Mouse (Mus musculus) ES-E14 (cell line): Measurements from ENCODE around the gene Xylt1.

Experiments used
- HCFC1 ChIP-seq: IDR thresholded peaks from 2 replicates; pipeline ENCODE4 v1.6.1; 2012; ENCODE audit warnings: low read length, inconsistent platforms, borderline replicate concordance; ENCODE audit not compliant: insufficient read depth
- ZC3H11A ChIP-seq: IDR thresholded peaks from 2 replicates; pipeline ENCODE4 v1.6.1; 2012; ENCODE audit warnings: low read depth, mild to moderate bottlenecking, inconsistent platforms, low read length, borderline replicate concordance
- ZNF384 ChIP-seq: IDR thresholded peaks from 2 replicates; pipeline ENCODE4 v1.6.1; 2012; ENCODE audit warnings: low read depth, low read length, inconsistent platforms

- no peak for TF ChIP-seq ZNF384
- TF ChIP-seq HCFC1 = no peak
- no peak for TF ChIP-seq ZC3H11A
These were observed 60.2 kb downstream of the Xylt1 start for GRCm38 (mm10) chr7:117440994-117441393.
